Mouse (Mus musculus) lung, adult 2 months (tissue): ENCODE measurements around the gene Il12rb1. TPM values are rescaled to one million over a fixed set of nuclear protein-coding genes. Genes with fewer than 3 reads are reported as not detected.

ENCODE experiments used
- DNase-seq: peaks from one replicate; pipeline ENCODE4 v3.0.0; 2022
- H3K4me1 ChIP-seq: fragments of 200-500 bp; 2 replicates; pipeline ENCODE4 v1.6.1; 2011; ENCODE audit warnings: low read length; ENCODE audit not compliant: control insufficient read depth, insufficient read depth
- H3K4me3 ChIP-seq: fragments of 200-500 bp; replicated peaks from 2 replicates; pipeline ENCODE3; 2011; ENCODE audit warnings: low read depth, mild to moderate bottlenecking, control low read depth, low read length; ENCODE audit errors: extremely low read depth
- CTCF ChIP-seq: fragments of 200-500 bp; IDR thresholded peaks from 2 replicates; pipeline ENCODE4 v1.5.1; 2011; ENCODE audit warnings: mild to moderate bottlenecking, low read length, control low read depth; ENCODE audit not compliant: insufficient read depth
- POLR2A ChIP-seq: fragments of 200-500 bp; IDR thresholded peaks from 2 replicates; pipeline ENCODE4 v1.6.1; 2011; ENCODE audit warnings: low read depth, mild to moderate bottlenecking, control low read depth, low read length, borderline replicate concordance; ENCODE audit errors: extremely low read depth
- WGBS: fragments of 180-500 bp; shearing (Covaris S2); methylation state at CpG from one replicate; pipeline ENCODE4 v1.1.7; 2018; 5-methylcytosine and 5-hydroxymethylcytosine counted together
- polyA plus RNA-seq: library from polyadenylated mRNA; depleted of rRNA; stranded (reverse); fragments of >200 nt; gene quantifications from 2 replicates; pipeline ENCODE4 v1.2.3, GENCODE M21; 2012

The Il12rb1 gene
- polyA plus RNA-seq, 1 experiment = 0.86 TPM

GRCm38 (mm10) chr8:70843214-70843773 is 35.0 kb downstream of the Il12rb1 start:
- DNase-seq = no peak
- Histone ChIP-seq H3K4me3 (no peak overlapping the region), H3K4me1 (0 out of 2 replicates have a peak, but pooled peaks cover 4% of the 10 kb centered on the region)
- 78% methylated on average over 5 of the region's 5 CpGs for WGBS
- TF ChIP-seq CTCF = no peak

GRCm38 (mm10) chr8:70843941-70844340 is 35.7 kb downstream of the Il12rb1 start:
- Histone ChIP-seq H3K4me1 (no peaks in the 10 kb centered on the region), H3K4me3 (no peak overlapping the region)
- TF ChIP-seq POLR2A (no peak), CTCF (no peak)
- DNase-seq = no peak
- 85% methylated on average over 8 of the region's 8 CpGs for WGBS

DNA sequence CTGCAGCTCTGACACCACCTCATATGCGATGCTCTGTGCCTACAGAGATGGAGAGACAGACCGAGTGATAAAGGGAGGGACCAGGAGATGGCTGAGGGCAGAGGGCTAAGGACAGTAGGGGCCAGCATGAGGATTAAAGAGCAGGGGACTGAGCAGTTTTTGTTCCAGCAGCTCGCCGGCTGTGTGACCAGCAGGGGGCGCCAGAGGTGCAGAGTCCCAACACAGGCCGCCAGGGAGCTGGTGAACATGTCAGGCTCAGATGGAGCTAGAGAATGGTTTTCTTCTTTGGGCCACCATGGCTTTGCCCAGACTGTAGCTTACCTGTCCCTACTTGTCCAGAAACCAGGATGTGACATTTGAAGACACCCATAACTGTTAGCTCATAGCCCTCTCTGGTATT is 36.3 kb downstream of the Il12rb1 start:
- H3K4me1 ChIP-seq = no peaks in the 10 kb centered on the region
- 3% methylated on average over 6 of the region's 6 CpGs for WGBS
- TF ChIP-seq CTCF = peak; percentile 79
- TF ChIP-seq POLR2A = no peak
- DNase-seq = peak; percentile 90
- no peak overlapping the region for H3K4me3 ChIP-seq

- WGBS = 46% methylated on average over 5 of the region's 5 CpGs
- DNase-seq = no peak
- TF ChIP-seq CTCF (no peak), POLR2A (no peak)
- Histone ChIP-seq H3K4me3 (no peak overlapping the region), H3K4me1 (no peaks in the 10 kb centered on the region)
Measured at GRCm38 (mm10) chr8:70845108-70845507, 36.9 kb downstream of the Il12rb1 start.

GRCm38 (mm10) chr8:70846371-70847154 is 38.3 kb downstream of the Il12rb1 start:
- DNase-seq = no peak
- TF ChIP-seq POLR2A (no peak), CTCF (no peak)
- WGBS = 51% methylated on average over 15 of the region's 15 CpGs
- Histone ChIP-seq H3K4me3 (no peak overlapping the region), H3K4me1 (no peaks in the 10 kb centered on the region)

DNA sequence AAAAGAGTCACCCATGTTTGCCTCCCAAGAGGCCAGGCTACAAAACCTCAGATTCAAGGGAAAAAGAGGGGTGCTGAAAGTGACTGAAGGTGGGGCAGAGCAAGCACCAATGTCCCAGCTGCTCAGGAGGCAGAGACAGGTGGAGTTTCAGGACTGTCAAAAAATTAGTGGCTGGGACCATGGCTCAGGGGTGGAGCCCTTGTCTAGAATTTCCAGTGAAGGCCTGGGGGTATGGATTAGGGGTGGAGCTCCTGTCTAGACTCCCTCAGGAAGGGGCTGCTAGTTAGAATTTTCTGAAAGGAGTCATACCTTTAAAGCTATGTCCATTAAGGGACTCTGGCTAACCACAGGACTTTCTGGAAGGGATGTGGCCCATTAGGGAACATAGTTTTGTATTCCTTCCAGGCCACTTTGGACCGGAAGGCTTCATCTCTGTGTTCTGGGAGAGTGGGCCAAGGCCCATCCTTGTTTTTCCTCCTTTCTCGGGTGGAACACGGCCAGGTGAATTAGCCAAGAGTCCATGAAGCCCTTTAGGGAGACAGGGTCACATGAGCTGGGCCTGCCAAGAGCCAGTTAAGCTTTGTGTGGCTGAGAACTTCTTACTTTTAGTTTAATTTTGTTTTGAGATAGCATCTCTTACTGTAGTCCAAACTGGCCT is 41.2 kb downstream of the Il12rb1 start:
- no peak for DNase-seq
- 66% methylated on average over 3 of the region's 3 CpGs for WGBS

GRCm38 (mm10) chr8:70850132-70850845 is 42.0 kb downstream of the Il12rb1 start:
- TF ChIP-seq POLR2A (no peak), CTCF (no peak)
- Histone ChIP-seq H3K4me3 (no peak overlapping the region), H3K4me1 (no peaks in the 10 kb centered on the region)
- DNase-seq = no peak
- 58% methylated on average over 7 of the region's 7 CpGs for WGBS

More for the DNA sequence above, 41.2 kb downstream of the Il12rb1 start:
- no peaks in the 10 kb centered on the region for H3K4me1 ChIP-seq
- H3K4me3 ChIP-seq = no peak overlapping the region
- TF ChIP-seq CTCF = no peak
- TF ChIP-seq POLR2A = no peak

- 86% methylated on average over 4 of the region's 4 CpGs for whole genome bisulfite sequencing
- no peaks in the 10 kb centered on the region for H3K4me1 ChIP-seq
- DNase-seq = no peak
- TF ChIP-seq POLR2A = no peak
- TF ChIP-seq CTCF = no peak
- H3K4me3 ChIP-seq = no peak overlapping the region
Measured at GRCm38 (mm10) chr8:70850947-70851346, 42.7 kb downstream of the Il12rb1 start.

- no peak overlapping the region for H3K4me3 ChIP-seq
- no peak for DNase-seq
- TF ChIP-seq POLR2A = no peak
- TF ChIP-seq CTCF = no peak
- H3K4me1 ChIP-seq = peaks cover 3% of the 10 kb centered on the region; the same call in 1 of the 2 replicates
- 60% methylated on average over 6 of the region's 6 CpGs for WGBS
Measured at GRCm38 (mm10) chr8:70851837-70852236, 43.6 kb downstream of the Il12rb1 start.
